Mouse (Mus musculus): ENCODE data around the gene Rpl27a. TPM values are rescaled to one million over a fixed set of nuclear protein-coding genes. Genes with fewer than 3 reads are reported as not detected.
A peak's percentile ranks its signal among the peaks of the same experiment; 100 is the strongest.

Rpl27a gene
- polyA plus RNA-seq, 1 experiment from 2014 or later: 93.5 TPM

GRCm38 (mm10) chr7:109528356-109528755 is 9.4 kb downstream of the Rpl27a start:
- Histone ChIP-seq H3K4me3 (no peak overlapping the region), H3K4me1 (no peaks in the 10 kb centered on the region), H3K9me3 (no peaks in the 10 kb centered on the region), H3K36me3 (peaks cover 37% of the 10 kb centered on the region), H3K9ac (replicated peaks) (no peak overlapping the region), H3K27me3 (no peaks in the 10 kb centered on the region), H3K4me2 (replicated peaks) (no peak overlapping the region), H3K27ac (replicated peaks) (no peak overlapping the region)
- ATAC-seq (ENCODE audit: low FRiP score, low read depth): peak; percentile 73
- 21% methylated on average over 3 of the region's 3 CpGs for whole genome bisulfite sequencing

- no peak overlapping the region for H3K27ac ChIP-seq (replicated peaks)
- no peak overlapping the region for H3K4me3 ChIP-seq
- 84% methylated on average over 2 of the region's 2 CpGs for WGBS
- H3K9me3 ChIP-seq: no peaks in the 10 kb centered on the region
- H3K36me3 ChIP-seq: peaks cover 31% of the 10 kb centered on the region
- no peak overlapping the region for H3K9ac ChIP-seq (replicated peaks)
- no peaks in the 10 kb centered on the region for H3K27me3 ChIP-seq
- ATAC-seq (ENCODE audit: low FRiP score, low read depth): no peak
- no peaks in the 10 kb centered on the region for H3K4me1 ChIP-seq
- no peak overlapping the region for H3K4me2 ChIP-seq (replicated peaks)
Observed at GRCm38 (mm10) chr7:109529741-109530140, 10.8 kb downstream of the Rpl27a start.

DNA sequence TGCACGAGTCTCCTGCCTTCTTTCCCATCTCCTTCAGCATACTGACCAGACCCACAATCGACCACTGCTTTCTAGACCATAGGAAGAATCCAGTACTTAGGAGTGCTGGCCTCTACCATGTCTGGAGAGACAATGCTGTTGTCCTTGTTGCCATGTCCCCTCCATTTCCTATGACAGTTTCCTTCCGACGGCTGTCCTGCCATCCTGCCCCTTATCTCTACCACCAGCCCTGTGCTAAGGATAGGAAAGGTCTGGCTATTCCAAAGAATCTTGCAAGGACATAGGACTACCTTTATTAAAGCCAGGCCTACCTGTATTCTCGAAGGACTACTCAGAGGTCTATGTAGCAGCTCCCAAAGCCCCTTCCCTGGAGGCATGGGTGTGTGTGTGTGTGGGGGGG is 12.6 kb downstream of the Rpl27a start:
- H3K36me3 ChIP-seq: peaks cover 21% of the 10 kb centered on the region; the same call in 1 of the 2 replicates
- no peak overlapping the region for H3K4me2 ChIP-seq (replicated peaks)
- H3K9ac ChIP-seq (replicated peaks): no peak overlapping the region
- H3K9me3 ChIP-seq: no peaks in the 10 kb centered on the region
- H3K27me3 ChIP-seq: no peaks in the 10 kb centered on the region
- ATAC-seq (ENCODE audit: low FRiP score, low read depth): no peak
- 85% methylated on average over 5 of the region's 5 CpGs for WGBS
- H3K4me1 ChIP-seq: no peaks in the 10 kb centered on the region
- H3K4me3 ChIP-seq: no peak overlapping the region
- H3K27ac ChIP-seq (replicated peaks): no peak overlapping the region

- Histone ChIP-seq H3K36me3 (peaks cover 21% of the 10 kb centered on the region; the same call in 1 of the 2 replicates), H3K9ac (replicated peaks) (no peak overlapping the region), H3K27ac (replicated peaks) (no peak overlapping the region), H3K4me2 (replicated peaks) (no peak overlapping the region), H3K4me1 (no peaks in the 10 kb centered on the region), H3K27me3 (no peaks in the 10 kb centered on the region), H3K9me3 (no peaks in the 10 kb centered on the region), H3K4me3 (no peak overlapping the region)
- WGBS: 84% methylated on average over 3 of the region's 3 CpGs
- no peak for ATAC-seq (ENCODE audit: low FRiP score, low read depth)
Observed at GRCm38 (mm10) chr7:109532691-109533090, 13.7 kb downstream of the Rpl27a start.

DNA sequence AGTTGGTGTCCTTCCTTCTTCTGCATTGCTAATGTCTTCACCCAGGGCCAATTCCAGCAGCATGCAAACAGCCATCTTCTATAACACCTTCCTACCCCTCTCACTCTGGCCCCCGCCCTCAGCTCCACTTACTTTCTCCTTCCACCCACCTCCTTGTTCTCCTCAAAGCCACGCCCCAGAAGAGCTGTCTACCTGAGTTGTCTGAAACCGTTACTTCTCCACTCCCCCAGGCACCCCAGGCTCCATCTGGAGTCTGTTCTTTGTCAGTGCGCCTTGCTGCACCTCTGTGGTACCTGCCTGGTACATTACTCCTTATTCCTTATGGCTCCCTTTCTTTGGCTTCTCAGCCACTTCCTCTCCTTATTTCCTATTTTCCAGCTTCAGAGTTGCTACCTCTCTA is 14.2 kb downstream of the Rpl27a start:
- no peaks in the 10 kb centered on the region for H3K27me3 ChIP-seq
- H3K27ac ChIP-seq (replicated peaks): no peak overlapping the region
- H3K4me1 ChIP-seq: no peaks in the 10 kb centered on the region
- WGBS: 82% methylated on average over 4 of the region's 4 CpGs
- no peak for ATAC-seq (ENCODE audit: low FRiP score, low read depth)
- H3K4me3 ChIP-seq: no peak overlapping the region
- no peak overlapping the region for H3K9ac ChIP-seq (replicated peaks)
- H3K9me3 ChIP-seq: no peaks in the 10 kb centered on the region
- no peak overlapping the region for H3K4me2 ChIP-seq (replicated peaks)
- H3K36me3 ChIP-seq: peaks cover 21% of the 10 kb centered on the region; the same call in 1 of the 2 replicates

- 90% methylated on average over 4 of the region's 4 CpGs for WGBS
- Histone ChIP-seq H3K4me2 (replicated peaks) (no peak overlapping the region), H3K27me3 (no peaks in the 10 kb centered on the region), H3K4me1 (no peaks in the 10 kb centered on the region), H3K27ac (replicated peaks) (no peak overlapping the region), H3K9ac (replicated peaks) (no peak overlapping the region), H3K4me3 (no peak overlapping the region), H3K9me3 (no peaks in the 10 kb centered on the region), H3K36me3 (peaks cover 21% of the 10 kb centered on the region)
- no peak for ATAC-seq (ENCODE audit: low FRiP score, low read depth)
Observed at GRCm38 (mm10) chr7:109533888-109534287, 14.9 kb downstream of the Rpl27a start.

DNA sequence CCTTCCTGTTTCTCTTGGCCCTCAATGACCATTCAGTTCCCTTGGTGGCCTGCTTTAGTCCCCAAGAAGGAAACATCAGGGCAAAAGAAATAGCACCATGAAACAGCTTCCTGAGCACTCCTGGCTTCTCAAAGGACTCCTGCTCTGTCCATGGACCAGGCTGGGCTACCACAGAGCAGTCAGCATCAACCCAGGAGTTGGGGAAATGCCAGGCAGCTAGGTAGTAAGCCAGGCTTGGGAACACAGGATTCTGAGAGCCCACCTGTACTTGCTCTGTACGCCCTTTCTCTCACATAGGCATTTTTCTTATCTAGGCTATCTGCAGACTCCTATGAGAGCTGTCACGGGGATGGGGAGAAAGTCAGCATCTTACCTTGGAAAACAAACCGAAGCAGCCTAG is 16.0 kb downstream of the Rpl27a start:
- no peak overlapping the region for H3K27ac ChIP-seq (replicated peaks)
- H3K36me3 ChIP-seq: peaks cover 27% of the 10 kb centered on the region
- no peak for ATAC-seq (ENCODE audit: low FRiP score, low read depth)
- no peak overlapping the region for H3K4me2 ChIP-seq (replicated peaks)
- H3K9ac ChIP-seq (replicated peaks): no peak overlapping the region
- H3K27me3 ChIP-seq: no peaks in the 10 kb centered on the region
- H3K9me3 ChIP-seq: no peaks in the 10 kb centered on the region
- no peaks in the 10 kb centered on the region for H3K4me1 ChIP-seq
- no peak overlapping the region for H3K4me3 ChIP-seq
- 96% methylated on average over 3 of the region's 3 CpGs for WGBS

DNA sequence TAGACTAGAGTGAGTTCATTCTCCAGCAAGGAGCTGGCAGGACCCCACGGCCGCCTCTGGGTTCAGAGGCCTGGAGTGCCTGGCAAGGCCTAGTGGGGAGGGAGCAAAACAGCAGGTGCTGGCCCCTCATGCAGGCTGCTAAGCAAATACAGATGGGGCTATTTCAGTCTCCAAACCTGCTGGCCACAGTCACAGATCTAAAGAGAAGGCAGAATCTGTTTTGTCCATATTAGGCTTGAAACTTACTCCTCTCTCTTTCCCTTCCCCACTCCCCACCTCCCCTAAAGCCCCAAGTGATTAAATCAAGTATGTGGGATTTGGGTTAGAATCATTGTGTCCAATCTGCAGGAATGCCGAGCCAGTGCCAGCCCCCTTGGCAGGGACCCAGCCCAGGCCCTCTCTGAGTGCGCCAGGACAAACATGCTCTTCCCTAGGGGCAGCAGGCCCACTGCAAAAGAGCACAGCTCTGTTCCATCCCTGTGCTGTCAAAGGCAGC is 17.6 kb downstream of the Rpl27a start:
- H3K4me2 ChIP-seq (replicated peaks): no peak overlapping the region
- H3K9ac ChIP-seq (replicated peaks): no peak overlapping the region
- no peaks in the 10 kb centered on the region for H3K27me3 ChIP-seq
- no peak overlapping the region; the same call in 1 of the 2 replicates for H3K27ac ChIP-seq (replicated peaks)
- H3K4me1 ChIP-seq: no peaks in the 10 kb centered on the region
- no peaks in the 10 kb centered on the region for H3K9me3 ChIP-seq
- ATAC-seq (ENCODE audit: low FRiP score, low read depth): peak; percentile 56; the same call in 1 of the 2 replicates
- 45% methylated on average over 4 of the region's 4 CpGs for WGBS
- H3K4me3 ChIP-seq: no peak overlapping the region
- H3K36me3 ChIP-seq: peaks cover 26% of the 10 kb centered on the region

DNA sequence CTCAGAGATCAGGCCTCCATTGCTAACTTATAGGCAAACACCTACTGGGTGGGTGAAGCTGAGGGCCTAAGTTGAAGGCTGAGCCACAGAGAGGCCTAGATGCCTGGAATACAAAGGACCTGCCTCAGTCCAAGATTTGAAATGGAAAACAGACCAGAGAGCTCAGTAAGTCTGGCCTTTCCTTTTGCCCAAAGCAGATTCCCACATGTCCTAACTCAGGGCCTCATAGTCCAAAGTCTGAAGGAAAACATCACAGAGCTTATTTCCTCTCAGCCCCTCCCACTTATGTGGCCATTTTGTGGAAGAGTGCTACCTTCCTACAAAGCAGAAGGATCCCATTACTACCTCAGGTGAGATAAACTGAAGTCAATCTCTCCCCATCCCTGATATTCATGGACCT is 22.0 kb downstream of the Rpl27a start:
- ATAC-seq (ENCODE audit: low FRiP score, low read depth): no peak
- peaks cover 35% of the 10 kb centered on the region for H3K36me3 ChIP-seq
- H3K27ac ChIP-seq (replicated peaks): no peak overlapping the region
- H3K27me3 ChIP-seq: no peaks in the 10 kb centered on the region
- 0 out of 2 replicates have a peak, but pooled peaks cover 2% of the 10 kb centered on the region for H3K4me1 ChIP-seq
- no peak overlapping the region for H3K4me2 ChIP-seq (replicated peaks)
- no peak overlapping the region for H3K4me3 ChIP-seq
- no peaks in the 10 kb centered on the region for H3K9me3 ChIP-seq
- H3K9ac ChIP-seq (replicated peaks): no peak overlapping the region

GRCm38 (mm10) chr7:109541609-109542363 is 22.8 kb downstream of the Rpl27a start:
- WGBS: 89% methylated on average over 10 of the region's 10 CpGs
- peaks cover 35% of the 10 kb centered on the region for H3K36me3 ChIP-seq
- H3K4me2 ChIP-seq (replicated peaks): no peak overlapping the region

DNA sequence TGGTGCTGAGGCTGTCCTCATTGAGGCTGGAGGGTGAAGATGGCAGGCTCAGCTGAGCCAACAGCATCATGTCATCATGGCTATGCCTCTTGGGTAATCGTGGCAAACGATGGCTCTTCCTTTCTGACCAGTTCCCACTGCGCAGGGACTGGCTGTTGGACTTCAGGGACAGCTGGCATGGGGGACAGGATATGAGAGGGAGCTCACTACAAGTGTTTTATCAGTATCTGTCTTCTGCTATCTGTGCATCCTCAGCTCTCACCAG is 23.3 kb downstream of the Rpl27a start:
- Histone ChIP-seq H3K27ac (replicated peaks) (no peak overlapping the region), H3K4me3 (no peak overlapping the region), H3K9me3 (no peaks in the 10 kb centered on the region), H3K36me3 (peaks cover 35% of the 10 kb centered on the region), H3K27me3 (no peaks in the 10 kb centered on the region), H3K4me1 (0 out of 2 replicates have a peak, but pooled peaks cover 2% of the 10 kb centered on the region), H3K4me2 (replicated peaks) (no peak overlapping the region), H3K9ac (replicated peaks) (no peak overlapping the region)
- ATAC-seq (ENCODE audit: low FRiP score, low read depth): no peak
- 98% methylated on average over 3 of the region's 3 CpGs for WGBS

More at GRCm38 (mm10) chr7:109541609-109542363, 22.8 kb downstream of the Rpl27a start:
- Histone ChIP-seq H3K4me1 (0 out of 2 replicates have a peak, but pooled peaks cover 2% of the 10 kb centered on the region), H3K9ac (replicated peaks) (no peak overlapping the region), H3K27me3 (no peaks in the 10 kb centered on the region), H3K27ac (replicated peaks) (no peak overlapping the region), H3K4me3 (no peak overlapping the region), H3K9me3 (no peaks in the 10 kb centered on the region)
- no peak for ATAC-seq (ENCODE audit: low FRiP score, low read depth)

DNA sequence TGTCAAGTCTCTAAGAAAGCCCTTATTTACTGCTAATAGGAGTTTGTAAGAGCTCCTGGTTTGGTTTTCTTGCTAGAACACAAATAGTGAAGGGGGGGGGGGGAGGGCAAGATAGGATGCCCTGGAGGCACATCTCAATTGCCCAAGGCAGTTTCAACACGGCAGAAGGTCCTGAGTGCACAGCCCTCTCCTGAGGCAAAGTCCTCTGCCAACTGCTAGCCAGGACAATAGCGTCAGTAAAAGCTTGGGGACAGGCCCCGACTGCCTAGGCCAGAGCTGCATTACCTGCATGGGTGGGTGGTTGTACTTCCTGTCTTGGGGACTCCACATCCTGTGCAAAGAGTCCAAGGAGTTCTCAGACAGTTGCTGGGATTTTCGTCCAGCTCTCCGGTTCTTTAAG is 25.8 kb downstream of the Rpl27a start:
- Histone ChIP-seq H3K4me2 (replicated peaks) (no peak overlapping the region), H3K36me3 (peaks cover 29% of the 10 kb centered on the region), H3K27ac (replicated peaks) (no peak overlapping the region), H3K4me3 (no peak overlapping the region), H3K9ac (replicated peaks) (no peak overlapping the region), H3K9me3 (no peaks in the 10 kb centered on the region), H3K27me3 (no peaks in the 10 kb centered on the region), H3K4me1 (0 out of 2 replicates have a peak, but pooled peaks cover 2% of the 10 kb centered on the region)
- WGBS: 81% methylated on average over 5 of the region's 5 CpGs
- ATAC-seq (ENCODE audit: low FRiP score, low read depth): no peak

Data from midbrain, embryonic 12.5 days (tissue).